Mouse (Mus musculus): ENCODE measurements around the gene Morn3. TPM values are rescaled to one million over a fixed set of nuclear protein-coding genes. Genes with fewer than 3 reads are reported as not detected.

Gene Morn3
- total and polyA plus RNA-seq, 2 experiments from 2014 or later = 1.1 TPM; not detected in 1

DNA sequence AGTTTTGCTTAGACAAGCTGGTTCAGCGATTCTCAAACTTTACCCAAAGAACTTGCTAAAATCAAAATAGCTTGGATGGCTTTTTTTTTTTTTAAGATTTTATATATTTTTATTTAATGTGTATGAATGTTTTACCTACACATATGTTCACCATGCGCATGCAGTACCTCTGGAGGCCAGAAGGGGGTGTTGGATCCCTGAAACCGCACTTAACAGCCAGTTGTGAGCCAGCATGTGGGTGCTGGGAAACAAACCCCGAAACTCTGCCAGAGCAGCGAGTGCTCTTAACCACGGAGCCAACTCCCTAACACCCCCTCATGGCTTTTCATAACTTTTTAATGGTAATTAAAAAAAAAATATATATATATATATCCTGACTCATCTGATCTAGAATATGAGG lies 36.0 kb downstream of the Morn3 start:
- H3K4me3 ChIP-seq (ENCODE audit: low read depth, low read length) = no peak overlapping the region
- 93% methylated on average over 6 of the region's 6 CpGs for WGBS
- peak; percentile 51 for TF ChIP-seq CTCF (IDR thresholded peaks at IDR 0.05)

GRCm38 (mm10) chr5:123009873-123010272 lies 36.9 kb downstream of the Morn3 start:
- Histone ChIP-seq H3K36me3 (ENCODE audit: insufficient read depth, low read length) (no peaks in the 10 kb centered on the region), H3K9ac (replicated peaks; ENCODE audit: low read length, poor library complexity, severe bottlenecking) (no peak overlapping the region), H3K4me1 (ENCODE audit: insufficient read depth, low read length) (no peaks in the 10 kb centered on the region), H3K27ac (ENCODE audit: low read depth, low read length) (no peak overlapping the region), H3K9me3 (ENCODE audit: low read length) (no peaks in the 10 kb centered on the region), H3K4me3 (ENCODE audit: low read depth, low read length) (no peak overlapping the region), H3K4me2 (ENCODE audit: low read depth, low read length, poor library complexity, severe bottlenecking) (no peak overlapping the region), H3K27me3 (ENCODE audit: insufficient read depth, low read length) (no peaks in the 10 kb centered on the region)
- no peak for TF ChIP-seq CTCF (IDR thresholded peaks at IDR 0.05)
- peak; percentile 63 for DNase-seq (ENCODE audit: low spot score)
- WGBS = 62% methylated on average over 11 of the region's 11 CpGs
- ATAC-seq (ENCODE audit: low FRiP score) = no peak

More for the DNA sequence above, 36.0 kb downstream of the Morn3 start:
- Histone ChIP-seq H3K27me3 (ENCODE audit: insufficient read depth, low read length) (no peaks in the 10 kb centered on the region), H3K4me1 (ENCODE audit: insufficient read depth, low read length) (no peaks in the 10 kb centered on the region), H3K4me2 (ENCODE audit: low read depth, low read length, poor library complexity, severe bottlenecking) (no peak overlapping the region), H3K9ac (replicated peaks; ENCODE audit: low read length, poor library complexity, severe bottlenecking) (no peak overlapping the region), H3K9me3 (ENCODE audit: low read length) (no peaks in the 10 kb centered on the region), H3K27ac (ENCODE audit: low read depth, low read length) (no peak overlapping the region), H3K36me3 (ENCODE audit: insufficient read depth, low read length) (no peaks in the 10 kb centered on the region)
- ATAC-seq (ENCODE audit: low FRiP score) (no peak), DNase-seq (ENCODE audit: low spot score) (no peak)

DNA sequence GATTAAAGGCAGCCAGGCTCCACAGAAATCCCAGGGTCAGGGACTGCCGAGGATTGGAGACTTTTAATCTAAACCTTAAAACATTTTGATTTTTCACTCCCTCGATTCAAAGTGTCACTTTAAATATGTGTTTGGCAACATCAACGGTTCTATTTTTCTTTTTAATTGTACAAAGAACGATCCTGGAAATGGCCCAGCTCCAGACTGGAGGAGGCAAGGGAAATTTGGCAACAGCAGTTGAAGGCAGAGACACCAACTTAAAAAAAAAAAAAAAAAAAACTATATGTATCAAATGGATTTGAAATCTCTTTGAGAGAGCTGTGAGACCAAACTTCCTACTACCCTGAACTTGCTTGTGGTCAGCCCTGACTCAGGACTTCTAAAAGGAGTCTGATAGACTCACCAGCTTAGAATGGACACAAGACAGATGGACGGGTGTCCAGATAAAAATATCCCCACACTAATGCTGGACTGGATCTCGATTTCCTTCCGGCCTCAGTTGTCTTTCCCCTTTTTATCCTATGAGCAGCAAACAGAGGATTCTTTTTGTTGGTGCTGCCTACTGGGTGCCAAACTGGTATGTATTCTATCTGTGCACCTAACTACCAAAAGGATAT lies 37.8 kb downstream of the Morn3 start:
- Histone ChIP-seq H3K4me2 (ENCODE audit: low read depth, low read length, poor library complexity, severe bottlenecking) (no peak overlapping the region), H3K27ac (ENCODE audit: low read depth, low read length) (no peak overlapping the region), H3K4me1 (ENCODE audit: insufficient read depth, low read length) (no peaks in the 10 kb centered on the region), H3K27me3 (ENCODE audit: insufficient read depth, low read length) (no peaks in the 10 kb centered on the region), H3K9me3 (ENCODE audit: low read length) (no peaks in the 10 kb centered on the region), H3K36me3 (ENCODE audit: insufficient read depth, low read length) (no peaks in the 10 kb centered on the region), H3K4me3 (ENCODE audit: low read depth, low read length) (no peak overlapping the region), H3K9ac (replicated peaks; ENCODE audit: low read length, poor library complexity, severe bottlenecking) (no peak overlapping the region)
- WGBS = 58% methylated on average over 7 of the region's 7 CpGs
- DNase-seq (ENCODE audit: low spot score) = no peak
- no peak for TF ChIP-seq CTCF (IDR thresholded peaks at IDR 0.05)
- no peak for ATAC-seq (ENCODE audit: low FRiP score)

GRCm38 (mm10) chr5:123005716-123006592 lies 40.9 kb downstream of the Morn3 start:
- H3K4me3 ChIP-seq (ENCODE audit: low read depth, low read length) = no peak overlapping the region
- TF ChIP-seq CTCF (IDR thresholded peaks at IDR 0.05) = no peak
- no peak overlapping the region for H3K27ac ChIP-seq (ENCODE audit: low read depth, low read length)
- DNase-seq (ENCODE audit: low spot score) (peak; percentile 55), ATAC-seq (ENCODE audit: low FRiP score) (no peak)
- no peak overlapping the region for H3K9ac ChIP-seq (replicated peaks; ENCODE audit: low read length, poor library complexity, severe bottlenecking)
- no peak overlapping the region for H3K4me2 ChIP-seq (ENCODE audit: low read depth, low read length, poor library complexity, severe bottlenecking)
- no peaks in the 10 kb centered on the region for H3K36me3 ChIP-seq (ENCODE audit: insufficient read depth, low read length)
- 55% methylated on average over 19 of the region's 19 CpGs for WGBS
- no peaks in the 10 kb centered on the region for H3K9me3 ChIP-seq (ENCODE audit: low read length)
- no peaks in the 10 kb centered on the region for H3K27me3 ChIP-seq (ENCODE audit: insufficient read depth, low read length)
- H3K4me1 ChIP-seq (ENCODE audit: insufficient read depth, low read length) = no peaks in the 10 kb centered on the region

GRCm38 (mm10) chr5:123000901-123001300 lies 45.9 kb downstream of the Morn3 start:
- H3K9me3 ChIP-seq (ENCODE audit: low read length) = no peaks in the 10 kb centered on the region
- ATAC-seq (ENCODE audit: low FRiP score) (no peak), DNase-seq (ENCODE audit: low spot score) (no peak)
- H3K9ac ChIP-seq (replicated peaks; ENCODE audit: low read length, poor library complexity, severe bottlenecking) = no peak overlapping the region
- no peaks in the 10 kb centered on the region for H3K4me1 ChIP-seq (ENCODE audit: insufficient read depth, low read length)
- no peak for TF ChIP-seq CTCF (IDR thresholded peaks at IDR 0.05)
- H3K36me3 ChIP-seq (ENCODE audit: insufficient read depth, low read length) = no peaks in the 10 kb centered on the region
- H3K27ac ChIP-seq (ENCODE audit: low read depth, low read length) = no peak overlapping the region
- H3K4me2 ChIP-seq (ENCODE audit: low read depth, low read length, poor library complexity, severe bottlenecking) = no peak overlapping the region
- no peaks in the 10 kb centered on the region for H3K27me3 ChIP-seq (ENCODE audit: insufficient read depth, low read length)
- no peak overlapping the region for H3K4me3 ChIP-seq (ENCODE audit: low read depth, low read length)
- WGBS = 63% methylated on average over 1 of the region's 1 CpGs

Measured in midbrain, postnatal 0 days (tissue).